Mouse (Mus musculus): ENCODE measurements around the gene Epb41l3.

DNA sequence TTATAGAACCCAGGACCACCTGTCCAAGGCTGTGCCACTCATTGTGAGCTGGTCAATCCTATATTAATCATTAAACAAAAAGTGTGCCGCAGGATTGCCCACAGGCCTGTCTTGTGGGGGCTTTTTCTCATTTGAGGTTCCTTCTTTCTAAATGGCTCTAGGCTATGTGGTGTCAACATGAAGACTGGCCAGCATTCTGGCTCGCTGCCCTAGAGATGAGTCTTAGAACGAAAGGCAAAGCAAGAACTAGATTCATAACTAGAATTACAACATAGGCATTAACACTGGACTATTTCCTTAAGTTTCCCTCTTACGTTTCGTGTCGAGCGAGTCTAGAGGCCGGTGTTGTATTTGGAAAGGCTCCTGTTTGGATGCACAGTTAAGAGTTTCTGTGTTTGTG, 125.5 kb downstream of the Epb41l3 start:
- TF ChIP-seq CTCF (IDR thresholded peaks at IDR 0.05; ENCODE audit: insufficient read depth, low read depth, low read length) = no peak
- no peak for TF ChIP-seq POLR2A (IDR thresholded peaks at IDR 0.05; ENCODE audit: insufficient read depth, low read depth, low read length)
